Mouse (Mus musculus): Measurements from ENCODE around the gene Cks1b. TPM values are rescaled to one million over a fixed set of nuclear protein-coding genes. Genes with fewer than 3 reads are reported as not detected.

Gene Cks1b
- total RNA-seq, 2 experiments from 2014 or later = 1.9 to 3.1 TPM

Other genes with a start within 250 kb of the Cks1b start
- gene Scamp3, start 240.9 kb downstream of the Cks1b start, total RNA-seq (2021) = 10 to 100 TPM; 67.1 to 70.2 TPM
- 10 to 100 TPM; 61.6 to 64.9 TPM for gene Fam189b, start 235.2 kb downstream of the Cks1b start, total RNA-seq (2021)
- 10 to 100 TPM; 66.5 to 67.7 TPM for gene Gba, start 215.5 kb downstream of the Cks1b start, total RNA-seq (2021)
- gene Thbs3, start 203.2 kb downstream of the Cks1b start, total RNA-seq (2021) = 10 to 100 TPM; 23.6 to 26.5 TPM
- 10 to 100 TPM; 89.5 to 94.5 TPM for gene Mtx1, start 191.3 kb downstream of the Cks1b start, total RNA-seq (2021)
- 1 to 10 TPM in 1 of 2 experiments, under 1 TPM in 1; 0.80 to 1.2 TPM for gene Muc1, start 189.3 kb downstream of the Cks1b start, total RNA-seq (2021)
- gene Krtcap2, start 172.4 kb downstream of the Cks1b start, total RNA-seq (2021) = 10 to 100 TPM; 69.2 to 69.4 TPM
- gene Trim46, start 172.1 kb downstream of the Cks1b start, total RNA-seq (2021) = 10 to 100 TPM; 89.8 to 94.3 TPM
- gene Dpm3, start 159.0 kb downstream of the Cks1b start, total RNA-seq (2021) = 10 to 100 TPM; 47.8 to 48.1 TPM
- gene Slc50a1, start 147.8 kb downstream of the Cks1b start, total RNA-seq (2021) = 10 to 100 TPM; 32.1 to 37.4 TPM
- 1 to 10 TPM; 4.1 to 5.2 TPM for gene Efna1, start 137.2 kb downstream of the Cks1b start, total RNA-seq (2021)
- gene Efna3, start 95.4 kb downstream of the Cks1b start, total RNA-seq (2021) = 10 to 100 TPM; 51.3 to 56.8 TPM
- gene Efna4, start 80.4 kb downstream of the Cks1b start, total RNA-seq (2021) = under 1 TPM; 0.27 to 0.37 TPM
- 100 to 1,000 TPM; 101 to 105 TPM for gene Adam15, start 68.4 kb downstream of the Cks1b start, total RNA-seq (2021)
- under 1 TPM in 1 of 2 experiments, not detected in 1; 0.32 TPM for gene Dcst2, start 56.4 kb downstream of the Cks1b start, total RNA-seq (2021)
- gene Dcst1, start 53.1 kb downstream of the Cks1b start, total RNA-seq (2021) = not detected
- gene Zbtb7b, start 23.6 kb downstream of the Cks1b start, total RNA-seq (2021) = 10 to 100 TPM; 11.9 to 14.8 TPM
- gene Lenep, start 15.6 kb downstream of the Cks1b start, total RNA-seq (2021) = 1 to 10 TPM in 1 of 2 experiments, not detected in 1; 3.0 TPM
- gene Flad1, start 6.5 kb downstream of the Cks1b start, total RNA-seq (2021) = 10 to 100 TPM; 32.6 to 32.9 TPM
- gene Shc1, start 60 bp upstream of the Cks1b start, total RNA-seq (2021) = 10 to 100 TPM; 10.7 to 14.6 TPM
- gene Pygo2, start 11.8 kb upstream of the Cks1b start, total RNA-seq (2021) = 10 to 100 TPM; 51.6 to 60.2 TPM
- gene Pbxip1, start 18.3 kb upstream of the Cks1b start, total RNA-seq (2021) = 10 to 100 TPM; 37.5 to 38.6 TPM
- 10 to 100 TPM; 31.0 to 33.1 TPM for gene Pmvk, start 36.2 kb upstream of the Cks1b start, total RNA-seq (2021)
- 10 to 100 TPM; 20.3 to 22.8 TPM for gene Kcnn3, start 101.8 kb upstream of the Cks1b start, total RNA-seq (2021)